Mouse (Mus musculus) E14TG2a.4 (cell line): ENCODE results near the gene Farp1.

Experiments used
- CTCF ChIP-seq: conservative IDR thresholded peaks from 2 replicates; pipeline ENCODE4 v1.5.1; 2014; ENCODE audit warnings: low read length
- NANOG ChIP-seq: IDR thresholded peaks from 2 replicates; pipeline ENCODE4 v1.6.1; 2014; ENCODE audit warnings: borderline replicate concordance, low read length, mixed read lengths

GRCm38 (mm10) chr14:121121664-121122063 lies 86.7 kb downstream of the Farp1 start:
- TF ChIP-seq CTCF: no peak
- TF ChIP-seq NANOG: no peak
